Mouse (Mus musculus): ENCODE data around the gene Gtpbp3.

Gene Gtpbp3

GRCm38 (mm10) chr8:71464513-71465500, 23.1 kb upstream of the Gtpbp3 start, which contains the start of gene Mrpl34:
Mrpl34 (plus strand) TSS chr8:71464959.
- no peaks in the 10 kb centered on the region; the same call in 1 of the 2 replicates for H3K36me3 ChIP-seq (ENCODE audit: control insufficient read depth, insufficient read depth, low read length, poor library complexity, severe bottlenecking)
- peak; percentile 100 for DNase-seq (ENCODE audit: low read depth, low spot score)

GRCm38 (mm10) chr8:71465733-71466132, 22.2 kb upstream of the Gtpbp3 start:
- Histone ChIP-seq H3K27me3 (ENCODE audit: control insufficient read depth, insufficient read depth, low read length, poor library complexity, severe bottlenecking) (no peaks in the 10 kb centered on the region), H3K36me3 (ENCODE audit: control insufficient read depth, insufficient read depth, low read length, poor library complexity, severe bottlenecking) (no peaks in the 10 kb centered on the region; the same call in 1 of the 2 replicates)
- DNase-seq (ENCODE audit: low read depth, low spot score) = no peak

More at GRCm38 (mm10) chr8:71464513-71465500, 23.1 kb upstream of the Gtpbp3 start, which contains the start of gene Mrpl34:
- H3K27me3 ChIP-seq (ENCODE audit: control insufficient read depth, insufficient read depth, low read length, poor library complexity, severe bottlenecking) = no peaks in the 10 kb centered on the region

- Histone ChIP-seq H3K27me3 (ENCODE audit: control insufficient read depth, insufficient read depth, low read length, poor library complexity, severe bottlenecking) (no peaks in the 10 kb centered on the region), H3K36me3 (ENCODE audit: control insufficient read depth, insufficient read depth, low read length, poor library complexity, severe bottlenecking) (no peaks in the 10 kb centered on the region; the same call in 1 of the 2 replicates)
- no peak for DNase-seq (ENCODE audit: low read depth, low spot score)
Measured at GRCm38 (mm10) chr8:71466198-71466597, 21.7 kb upstream of the Gtpbp3 start.

DNA sequence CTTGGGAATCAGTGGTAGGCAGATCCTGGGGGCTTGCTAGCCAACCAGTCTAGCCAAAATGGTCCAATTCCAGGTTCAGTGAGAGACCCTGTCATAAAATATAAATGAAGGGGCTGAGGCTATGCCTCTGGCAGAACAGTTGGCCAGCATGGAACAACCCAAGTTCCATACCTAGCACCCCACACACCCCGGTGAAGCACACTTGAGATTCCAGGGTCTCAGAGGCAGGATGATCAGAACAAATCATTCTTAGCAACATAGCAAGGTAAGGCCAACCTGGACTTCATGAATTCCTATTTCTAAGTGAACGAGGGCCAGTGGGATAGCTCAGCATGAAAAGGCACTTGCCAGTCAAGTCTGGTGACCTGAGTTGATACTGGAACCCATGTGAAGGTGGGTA, 20.7 kb upstream of the Gtpbp3 start:
- H3K36me3 ChIP-seq (ENCODE audit: control insufficient read depth, insufficient read depth, low read length, poor library complexity, severe bottlenecking) = no peaks in the 10 kb centered on the region; the same call in none of the 2 replicates
- no peak for DNase-seq (ENCODE audit: low read depth, low spot score)
- H3K27me3 ChIP-seq (ENCODE audit: control insufficient read depth, insufficient read depth, low read length, poor library complexity, severe bottlenecking) = no peaks in the 10 kb centered on the region

DNA sequence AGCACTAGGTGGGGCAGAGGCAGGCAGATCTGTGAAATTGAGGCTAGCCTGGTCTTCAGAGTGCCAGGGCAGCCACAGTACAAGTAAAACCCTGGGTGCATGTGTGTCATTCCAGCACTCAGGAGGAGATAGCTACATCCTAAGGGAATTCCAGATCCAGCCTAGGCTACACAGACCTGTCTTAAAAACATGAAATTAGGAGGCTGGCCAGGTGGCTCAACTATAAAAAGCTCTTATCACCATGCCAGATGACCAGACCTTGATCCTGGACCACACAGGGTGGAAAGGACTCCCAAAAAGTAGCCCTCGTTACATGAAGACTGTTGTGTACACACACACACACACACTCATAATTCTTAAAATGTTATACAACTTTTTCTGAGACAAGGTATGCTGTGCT, 19.9 kb upstream of the Gtpbp3 start:
- Histone ChIP-seq H3K27me3 (ENCODE audit: control insufficient read depth, insufficient read depth, low read length, poor library complexity, severe bottlenecking) (no peaks in the 10 kb centered on the region), H3K36me3 (ENCODE audit: control insufficient read depth, insufficient read depth, low read length, poor library complexity, severe bottlenecking) (no peaks in the 10 kb centered on the region; the same call in none of the 2 replicates)
- no peak for DNase-seq (ENCODE audit: low read depth, low spot score)

DNA sequence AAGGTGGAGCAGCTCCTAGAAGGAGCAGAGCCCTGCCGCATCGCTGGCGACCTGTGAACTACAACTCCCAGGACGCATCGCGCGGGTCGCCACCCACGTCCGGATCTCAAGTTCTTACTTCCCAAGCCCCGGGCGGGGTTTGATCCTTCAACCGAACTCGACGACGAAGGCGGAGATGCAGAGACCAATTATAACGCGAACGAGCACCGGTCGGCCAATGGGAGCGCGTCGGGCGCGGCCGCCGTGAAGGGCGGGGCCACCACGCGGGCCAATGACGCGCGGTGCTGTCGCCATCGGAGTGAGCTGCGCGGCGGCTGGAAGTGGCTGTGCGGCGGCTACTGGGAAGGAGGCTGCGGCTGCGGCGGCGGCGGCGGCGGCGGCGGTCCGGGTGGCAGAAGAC, 19.0 kb upstream of the Gtpbp3 start, which contains the start of gene Dda1:
Gene Dda1 (plus strand): TSS at position 284 of the 400 bp plus-strand sequence.
- peak; percentile 98 for DNase-seq (ENCODE audit: low read depth, low spot score)
- Histone ChIP-seq H3K27me3 (ENCODE audit: control insufficient read depth, insufficient read depth, low read length, poor library complexity, severe bottlenecking) (no peaks in the 10 kb centered on the region), H3K36me3 (ENCODE audit: control insufficient read depth, insufficient read depth, low read length, poor library complexity, severe bottlenecking) (no peaks in the 10 kb centered on the region; the same call in none of the 2 replicates)

GRCm38 (mm10) chr8:71469411-71469810, 18.5 kb upstream of the Gtpbp3 start:
- peak; percentile 68 for DNase-seq (ENCODE audit: low read depth, low spot score)
- Histone ChIP-seq H3K36me3 (ENCODE audit: control insufficient read depth, insufficient read depth, low read length, poor library complexity, severe bottlenecking) (no peaks in the 10 kb centered on the region; the same call in none of the 2 replicates), H3K27me3 (ENCODE audit: control insufficient read depth, insufficient read depth, low read length, poor library complexity, severe bottlenecking) (no peaks in the 10 kb centered on the region)

DNA sequence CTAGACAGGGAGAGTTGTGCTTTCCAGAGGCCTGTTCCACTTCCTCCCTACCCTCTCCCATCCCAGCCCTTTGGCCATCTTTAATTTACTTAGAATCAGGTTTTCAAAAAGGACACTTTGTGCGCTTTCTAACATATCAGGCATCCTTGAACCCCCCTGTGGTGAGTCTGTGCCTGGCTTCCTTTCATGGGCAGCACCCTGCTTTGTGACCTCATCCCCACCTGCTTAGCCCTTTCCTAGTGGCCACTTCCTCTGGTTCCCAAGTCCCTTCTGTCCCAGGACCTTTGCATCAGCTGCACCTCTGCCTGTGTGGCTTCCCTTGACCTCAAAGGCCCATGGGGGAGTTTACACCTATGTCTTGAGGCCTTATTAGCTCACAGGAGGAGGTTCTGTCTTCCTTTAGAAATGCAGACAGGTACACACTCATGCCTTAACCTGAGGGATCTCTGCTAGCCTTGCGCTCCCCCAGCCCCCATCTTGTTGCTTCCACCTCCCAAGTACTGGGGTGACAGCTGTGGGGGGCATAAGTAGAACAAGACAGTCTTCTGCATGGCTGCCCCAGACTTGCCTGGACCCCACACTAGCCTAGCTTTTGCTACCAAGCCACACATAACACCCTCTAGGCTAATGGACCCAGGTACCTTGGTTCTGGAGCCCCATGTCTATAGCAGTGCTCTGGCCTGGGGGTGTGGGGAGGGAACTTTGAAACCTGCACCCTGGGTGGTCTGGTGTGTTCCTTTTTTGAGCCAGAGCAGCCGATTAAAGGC, 17.6 kb upstream of the Gtpbp3 start:
- H3K27me3 ChIP-seq (ENCODE audit: control insufficient read depth, insufficient read depth, low read length, poor library complexity, severe bottlenecking) = no peaks in the 10 kb centered on the region
- no peak for DNase-seq (ENCODE audit: low read depth, low spot score)
- no peaks in the 10 kb centered on the region; the same call in none of the 2 replicates for H3K36me3 ChIP-seq (ENCODE audit: control insufficient read depth, insufficient read depth, low read length, poor library complexity, severe bottlenecking)

GRCm38 (mm10) chr8:71470913-71471255, 17.0 kb upstream of the Gtpbp3 start:
- Histone ChIP-seq H3K27me3 (ENCODE audit: control insufficient read depth, insufficient read depth, low read length, poor library complexity, severe bottlenecking) (no peaks in the 10 kb centered on the region), H3K36me3 (ENCODE audit: control insufficient read depth, insufficient read depth, low read length, poor library complexity, severe bottlenecking) (no peaks in the 10 kb centered on the region; the same call in none of the 2 replicates)
- no peak for DNase-seq (ENCODE audit: low read depth, low spot score)

GRCm38 (mm10) chr8:71471861-71472260, 16.0 kb upstream of the Gtpbp3 start:
- no peak for DNase-seq (ENCODE audit: low read depth, low spot score)
- no peaks in the 10 kb centered on the region for H3K27me3 ChIP-seq (ENCODE audit: control insufficient read depth, insufficient read depth, low read length, poor library complexity, severe bottlenecking)
- no peaks in the 10 kb centered on the region; the same call in 1 of the 2 replicates for H3K36me3 ChIP-seq (ENCODE audit: control insufficient read depth, insufficient read depth, low read length, poor library complexity, severe bottlenecking)

- no peaks in the 10 kb centered on the region; the same call in 1 of the 2 replicates for H3K36me3 ChIP-seq (ENCODE audit: control insufficient read depth, insufficient read depth, low read length, poor library complexity, severe bottlenecking)
- peak; percentile 36 for DNase-seq (ENCODE audit: low read depth, low spot score)
- H3K27me3 ChIP-seq (ENCODE audit: control insufficient read depth, insufficient read depth, low read length, poor library complexity, severe bottlenecking) = no peaks in the 10 kb centered on the region
Measured at GRCm38 (mm10) chr8:71472601-71473386, 15.1 kb upstream of the Gtpbp3 start.

GRCm38 (mm10) chr8:71474344-71474743, 13.6 kb upstream of the Gtpbp3 start:
- no peak for DNase-seq (ENCODE audit: low read depth, low spot score)
- no peaks in the 10 kb centered on the region; the same call in 1 of the 2 replicates for H3K36me3 ChIP-seq (ENCODE audit: control insufficient read depth, insufficient read depth, low read length, poor library complexity, severe bottlenecking)
- no peaks in the 10 kb centered on the region for H3K27me3 ChIP-seq (ENCODE audit: control insufficient read depth, insufficient read depth, low read length, poor library complexity, severe bottlenecking)

- H3K27me3 ChIP-seq (ENCODE audit: control insufficient read depth, insufficient read depth, low read length, poor library complexity, severe bottlenecking) = no peaks in the 10 kb centered on the region
- no peaks in the 10 kb centered on the region; the same call in 1 of the 2 replicates for H3K36me3 ChIP-seq (ENCODE audit: control insufficient read depth, insufficient read depth, low read length, poor library complexity, severe bottlenecking)
- DNase-seq (ENCODE audit: low read depth, low spot score) = no peak
Measured at GRCm38 (mm10) chr8:71474785-71475701, 12.9 kb upstream of the Gtpbp3 start.
